Mouse (Mus musculus): ENCODE data around the gene Tacc2. TPM values are rescaled to one million over a fixed set of nuclear protein-coding genes. Genes with fewer than 3 reads are reported as not detected.

The Tacc2 gene
- 9.9 TPM for polyA plus RNA-seq (2017; shearing (Covaris generic))

DNA sequence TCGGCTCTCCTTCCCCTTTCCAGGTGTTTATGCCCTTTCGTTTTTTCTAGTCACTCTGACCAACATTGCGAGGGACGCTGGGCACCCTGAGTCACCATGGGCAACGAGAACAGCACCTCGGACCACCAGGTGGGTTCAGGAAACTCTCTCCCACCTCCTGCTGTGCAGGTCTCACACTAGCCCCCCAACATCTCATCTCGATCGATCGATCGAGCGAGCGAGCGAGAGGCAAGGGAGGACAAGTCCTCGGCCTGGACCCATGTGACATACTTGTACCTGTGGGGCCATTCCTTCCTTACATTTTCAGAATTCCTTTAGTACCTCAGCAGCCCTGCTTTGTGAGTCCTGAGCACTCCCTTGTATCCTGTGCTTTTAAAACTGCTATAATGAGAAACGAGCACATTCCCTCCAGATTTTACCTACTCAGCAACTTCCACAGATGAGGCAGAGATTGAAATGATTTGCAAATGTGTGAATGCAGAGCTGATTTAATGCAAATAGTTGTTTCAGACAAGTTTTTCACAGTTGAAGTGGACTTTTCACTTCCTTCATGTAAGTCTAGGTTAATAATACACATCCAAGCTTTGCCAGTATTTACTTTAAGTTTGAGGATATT, at the start of gene Tacc2:
TSS of gene Tacc2 (plus strand) at position 51 of the 616 bp plus-strand sequence.

DNA sequence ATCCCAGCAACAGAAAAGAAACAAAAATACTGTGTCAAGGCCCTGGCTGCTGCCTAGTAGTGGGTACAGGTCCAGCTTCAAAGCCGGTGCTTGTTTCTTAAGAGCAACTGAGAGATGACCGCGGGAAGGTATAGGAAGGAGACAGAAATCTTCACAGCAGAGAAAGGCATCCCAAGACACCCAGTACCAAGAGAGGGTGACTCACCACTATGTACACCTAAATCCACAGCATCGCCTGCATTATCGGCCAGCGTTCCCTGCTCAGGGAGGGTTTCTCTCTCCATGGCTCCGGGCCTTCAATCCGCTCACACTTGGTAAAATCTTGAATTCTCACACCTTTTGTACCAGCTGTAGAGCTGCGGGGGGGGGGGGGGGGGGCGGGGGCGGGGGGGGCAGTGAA, 4.4 kb upstream of the Tacc2 start, which contains the start of gene Nsmce4a:
TSS of gene Nsmce4a (minus strand) at position 298 of the 400 bp plus-strand sequence.

DNA sequence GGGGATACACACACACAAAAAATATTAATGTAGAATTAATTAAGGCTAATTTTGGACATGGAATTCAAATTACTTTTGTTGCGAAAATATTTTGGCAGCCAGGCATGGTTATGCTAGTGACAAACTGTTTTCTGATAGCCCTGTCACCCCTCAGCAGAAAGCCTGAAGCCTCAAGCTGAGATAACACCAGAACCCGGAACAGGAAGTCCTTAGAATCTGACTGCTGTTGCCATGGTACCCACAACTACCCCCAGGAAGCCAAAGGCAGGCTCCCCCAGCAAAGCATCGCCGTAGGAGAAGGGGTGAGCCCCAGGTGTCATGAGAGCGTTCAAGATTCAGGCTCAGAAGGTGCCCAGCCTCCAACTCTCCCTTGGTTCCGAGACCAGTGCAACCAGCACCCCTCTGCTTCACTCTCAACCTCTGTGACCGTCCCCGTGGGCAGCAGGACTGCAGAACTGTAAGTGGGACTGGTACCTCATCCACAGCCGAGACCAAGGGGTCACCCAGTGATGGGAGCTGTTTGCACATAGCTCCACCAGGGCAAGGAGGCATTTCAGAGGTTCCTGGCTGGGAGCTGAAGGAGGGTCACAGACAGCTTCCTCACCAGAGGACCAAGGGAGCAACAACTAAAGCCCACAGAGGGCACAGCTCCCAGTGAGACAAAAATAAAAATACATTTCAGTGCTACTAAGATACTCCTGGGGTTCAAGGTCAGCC, 196.8 kb downstream of the Tacc2 start, which contains the start of gene Btbd16:
TSS of gene Btbd16 (plus strand) at position 156 of the 717 bp plus-strand sequence.

Other genes starting within 250 kb of the Tacc2 start
- 70.5 TPM for gene Ate1, start 57.1 kb upstream of the Tacc2 start, polyA plus RNA-seq (2017; shearing (Covaris generic))
- 12.3 TPM for gene Nsmce4a, start 4.3 kb upstream of the Tacc2 start, polyA plus RNA-seq (2017; shearing (Covaris generic))
- gene Btbd16, start 196.6 kb downstream of the Tacc2 start, polyA plus RNA-seq (2017; shearing (Covaris generic)): 8.9 TPM